Mouse (Mus musculus) lung, adult 2 months (tissue): ENCODE results near the gene Lztr1.
A peak's percentile ranks its signal among the peaks of the same experiment; 100 is the strongest.

Source experiments
- CTCF ChIP-seq: fragments of 200-500 bp; IDR thresholded peaks from 2 replicates; pipeline ENCODE4 v1.5.1; 2011; ENCODE audit warnings: mild to moderate bottlenecking, low read length, control low read depth; ENCODE audit not compliant: insufficient read depth
- POLR2A ChIP-seq: fragments of 200-500 bp; IDR thresholded peaks from 2 replicates; pipeline ENCODE4 v1.6.1; 2011; ENCODE audit warnings: low read depth, mild to moderate bottlenecking, control low read depth, low read length, borderline replicate concordance; ENCODE audit errors: extremely low read depth

DNA sequence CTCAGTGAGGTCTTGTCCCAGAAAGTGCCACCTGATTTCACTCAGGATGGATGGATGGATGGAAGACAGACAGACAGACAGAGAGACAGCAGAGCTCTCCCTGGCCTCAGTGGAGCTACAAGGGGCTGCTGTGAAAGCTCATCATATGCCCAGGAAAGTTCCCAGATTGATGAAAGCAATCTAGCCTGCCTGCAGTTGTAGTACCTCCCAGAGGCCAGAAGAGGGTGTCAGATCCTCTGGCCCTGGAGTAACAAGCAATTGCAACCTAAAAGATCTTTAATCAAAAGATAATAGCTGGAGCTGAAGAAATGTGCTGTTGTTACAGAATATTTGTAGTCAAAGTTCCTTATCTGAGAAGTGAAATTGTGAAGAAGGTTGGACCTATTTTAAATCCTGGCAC, 34.4 kb upstream of the Lztr1 start:
- TF ChIP-seq CTCF: peak; percentile 68
- no peak for TF ChIP-seq POLR2A
